9 mouse cellular contexts compared by ENCODE assay signal in genomic region chr12:86188161-86188560, GRCm38 (mm10). TPM values are rescaled to one million over a fixed set of nuclear protein-coding genes. Genes with fewer than 3 reads are reported as not detected.
DNase-seq lines count a peak whose midpoint lies in the region; ATAC-seq and TF ChIP-seq lines count a peak whose summit lies in the region.
"Had no signal": no experiment of that assay in that cellular context is flagged by ENCODE, and none has a peak within 500 bp of the region (broad histone marks: within the 10 kb centered on the region; RNA-seq: fewer than 3 reads in every experiment).

No protein-coding gene starts in this region.

- no peak overlapping the region for H3K4me2 ChIP-seq in forebrain, postnatal 0 days (ENCODE audit: low read depth)
- no peak overlapping the region for H3K4me2 ChIP-seq in intestine, embryonic 16.5 days (ENCODE audit: low read depth, low read length)
- H3K4me2 ChIP-seq: liver, embryonic 15.5 days had no signal

- H3K9me3 ChIP-seq in forebrain, postnatal 0 days (ENCODE audit: low read length) = no peaks in the 10 kb centered on the region
- H3K9me3 ChIP-seq in intestine, embryonic 16.5 days (ENCODE audit: control insufficient read depth, low read length) = no peaks in the 10 kb centered on the region
- H3K9me3 ChIP-seq: liver, embryonic 15.5 days had no signal

- no peak overlapping the region for H3K27ac ChIP-seq in forebrain, postnatal 0 days (ENCODE audit: low read depth, low read length)
- H3K27ac ChIP-seq in intestine, embryonic 16.5 days (ENCODE audit: low read length) = no peak overlapping the region
- H3K27ac ChIP-seq: liver, embryonic 15.5 days had no signal

- no peaks in the 10 kb centered on the region for H3K36me3 ChIP-seq in forebrain, postnatal 0 days (ENCODE audit: insufficient read depth)
- H3K36me3 ChIP-seq in intestine, embryonic 16.5 days (ENCODE audit: control insufficient read depth, insufficient read depth, low read length) = no peaks in the 10 kb centered on the region
- H3K36me3 ChIP-seq: liver, embryonic 15.5 days had no signal

- no peak for ATAC-seq in forebrain, postnatal 0 days
- ATAC-seq in intestine, embryonic 16.5 days = no peak

- H3K27me3 ChIP-seq in forebrain, postnatal 0 days (ENCODE audit: insufficient read depth, low read length) = no peaks in the 10 kb centered on the region
- H3K27me3 ChIP-seq in intestine, embryonic 16.5 days (replicated peaks; ENCODE audit: control insufficient read depth, insufficient read depth, low read length) = peaks cover 7% of the 10 kb centered on the region; the same call in 1 of the 2 replicates
- H3K27me3 ChIP-seq: liver, embryonic 15.5 days had no signal

- DNase-seq in adrenal gland, adult 18-20 months (ENCODE audit: low spot score in 2 of 2) = peak; percentile 22 to 31
- DNase-seq in adrenal gland, postnatal 4 days (ENCODE audit: low spot score in 2 of 2) = no peak
- DNase-seq in layer of hippocampus, adult 11-12 months (ENCODE audit: low spot score) = peak; percentile 47
- no peak for DNase-seq in layer of hippocampus, postnatal 14 days (ENCODE audit: low spot score in 2 of 2)
- DNase-seq in ES-CJ7 (ENCODE audit: low read depth, low spot score) = peak; percentile 53
- no peak for DNase-seq in forebrain, postnatal 0 days
- no peak for DNase-seq in yolk sac, embryonic 10.5 days (ENCODE audit: low spot score)

- peak; percentile 37 for TF ChIP-seq CTCF in forebrain, postnatal 0 days (IDR thresholded peaks at IDR 0.05; ENCODE audit: low read depth)

- no peaks in the 10 kb centered on the region; the same call in 1 of the 2 replicates for H3K4me1 ChIP-seq in forebrain, postnatal 0 days (ENCODE audit: insufficient read depth)
- no peaks in the 10 kb centered on the region for H3K4me1 ChIP-seq in intestine, embryonic 16.5 days (ENCODE audit: control insufficient read depth, insufficient read depth, low read length)
- H3K4me1 ChIP-seq: liver, embryonic 15.5 days had no signal

- H3K4me3 ChIP-seq in forebrain, postnatal 0 days (ENCODE audit: low read depth, low read length) = no peak overlapping the region
- no peak overlapping the region for H3K4me3 ChIP-seq in intestine, embryonic 16.5 days (ENCODE audit: low read length)
- H3K4me3 ChIP-seq: liver, embryonic 15.5 days had no signal

- H3K9ac ChIP-seq in forebrain, postnatal 0 days = no peak overlapping the region
- H3K9ac ChIP-seq in intestine, embryonic 16.5 days (ENCODE audit: low read depth, low read length) = no peak overlapping the region
- H3K9ac ChIP-seq: liver, embryonic 15.5 days had no signal

- WGBS in forebrain, postnatal 0 days = 49% methylated on average over 5 of the region's 5 CpGs
- 53% methylated on average over 5 of the region's 5 CpGs for WGBS in intestine, embryonic 16.5 days

RNA-seq across cellular contexts. Expression of gene Gpatch2l, which starts 53.5 kb away (rescaled TPM):
- total RNA-seq in adrenal gland, adult 18-20 months (2021) = 10 to 100 TPM; 18.6 to 20.3 TPM
- 10 to 100 TPM; 27.9 to 29.3 TPM for total RNA-seq in adrenal gland, postnatal 4 days (2021)
- total RNA-seq in layer of hippocampus, postnatal 14 days (2021) = 10 to 100 TPM; 37.2 to 38.3 TPM
- 34.6 and 41.0 TPM in 2 replicates for total RNA-seq in forebrain, postnatal 0 days (2014; rRNA removed)
- 16.4 and 21.5 TPM in 2 replicates for polyA plus RNA-seq in forebrain, postnatal 0 days (2015; fragmentation: Nextera tagmentation; extraction: Ambion mirVana)
- polyA plus RNA-seq in intestine, embryonic 16.5 days (2015; fragmentation: Nextera tagmentation; extraction: Ambion mirVana) = 9.8 and 10.1 TPM in 2 replicates

Comparison
In these comparisons a context has a peak if more than half of its experiments do, and no peak if none do; other contexts are left out.
1. DNase-seq: peak in adrenal gland, adult 18-20 months (2 of 2), layer of hippocampus, adult 11-12 months (single experiment) and ES-CJ7 (single experiment); none in adrenal gland, postnatal 4 days (0 of 2), layer of hippocampus, postnatal 14 days (0 of 2), forebrain, postnatal 0 days (single experiment) and yolk sac, embryonic 10.5 days (single experiment).